In the genomic region with DNA sequence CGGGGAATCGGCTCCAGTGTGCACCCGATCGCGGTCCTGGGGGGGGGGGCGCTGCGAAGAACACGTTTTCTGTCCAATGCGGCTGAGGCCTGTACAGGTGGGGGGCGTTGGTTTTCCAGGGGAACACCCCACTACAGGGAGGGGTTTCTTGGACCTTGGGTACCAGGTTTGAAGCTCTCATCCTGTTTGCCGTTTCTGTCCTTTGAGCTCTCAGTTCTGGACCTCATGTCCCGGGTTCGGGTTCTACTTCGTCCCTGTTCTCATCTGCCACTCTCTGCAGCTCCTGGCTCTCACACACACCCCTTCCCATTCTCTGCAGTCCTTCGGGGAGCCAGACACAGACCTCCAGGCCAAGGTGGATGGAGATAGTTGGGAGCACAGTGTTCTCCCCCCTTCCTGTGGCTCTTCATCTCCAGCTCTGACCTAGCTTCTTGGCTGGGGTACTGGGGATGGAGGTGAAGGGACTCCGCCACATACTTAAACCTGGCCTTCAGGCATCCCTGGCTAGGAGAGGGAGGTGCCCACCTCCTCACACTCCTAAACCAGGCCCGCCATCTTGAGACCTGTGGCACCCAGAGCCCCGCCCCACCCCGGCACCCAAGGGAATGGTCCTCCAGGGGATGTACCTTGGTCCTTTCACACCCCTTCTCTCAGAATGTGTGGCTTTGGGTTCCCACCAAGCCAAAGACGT, we compare ENCODE assay signal across 8 mouse cellular contexts. TPM values are rescaled to one million over a fixed set of nuclear protein-coding genes. Genes with fewer than 3 reads are reported as not detected.
DNase-seq lines count a peak whose midpoint lies in the region; ATAC-seq and TF ChIP-seq lines count a peak whose summit lies in the region.

No protein-coding gene starts in this region.

- H3K4me1 ChIP-seq in lung, adult 2 months (ENCODE audit: control insufficient read depth, insufficient read depth, low read length), result peaks cover 14% of the 10 kb centered on the region
- H3K4me1 ChIP-seq in hindbrain, embryonic 13.5 days (replicated peaks), result peaks cover 80% of the 10 kb centered on the region
- peaks cover 45% of the 10 kb centered on the region for H3K4me1 ChIP-seq in midbrain, embryonic 14.5 days (ENCODE audit: control insufficient read depth, insufficient read depth, low read length)

- H3K4me2 ChIP-seq in hindbrain, embryonic 13.5 days, result peak overlapping the region; percentile 100
- H3K4me2 ChIP-seq in midbrain, embryonic 14.5 days (ENCODE audit: low read length), result peak overlapping the region; percentile 100

- 0 out of 2 replicates have a peak, but pooled peaks cover 8% of the 10 kb centered on the region for H3K36me3 ChIP-seq in hindbrain, embryonic 13.5 days
- peaks cover 5% of the 10 kb centered on the region; the same call in 1 of the 2 replicates for H3K36me3 ChIP-seq in midbrain, embryonic 14.5 days (ENCODE audit: control insufficient read depth, insufficient read depth, low read length)

- peak overlapping the region; percentile 97 for H3K27ac ChIP-seq in hindbrain, embryonic 13.5 days
- peak overlapping the region; percentile 96 for H3K27ac ChIP-seq in midbrain, embryonic 14.5 days (replicated peaks; ENCODE audit: low read depth, low read length)

- TF ChIP-seq POLR2A in lung, adult 2 months (IDR thresholded peaks at IDR 0.05; ENCODE audit: borderline replicate concordance, extremely low read depth, low read depth, low read length), result no peak

- no peak for TF ChIP-seq CTCF in lung, adult 2 months (IDR thresholded peaks at IDR 0.05; ENCODE audit: insufficient read depth, low read length)

- no peak for DNase-seq in lung, adult 2 months
- DNase-seq in lung, postnatal 25 days (ENCODE audit: low spot score), result no peak
- DNase-seq in cerebellum, postnatal 25 days, result peak; percentile 58 to 70
- DNase-seq in midbrain, embryonic 14.5 days, result peak; percentile 66
- DNase-seq in adipocyte (ENCODE audit: low spot score), result no peak
- DNase-seq in left cerebral cortex, adult 9 months (ENCODE audit: low spot score in 2 of 2), result no peak

- peak overlapping the region; percentile 94 for H3K9ac ChIP-seq in hindbrain, embryonic 13.5 days
- peak overlapping the region; percentile 95 for H3K9ac ChIP-seq in midbrain, embryonic 14.5 days (replicated peaks; ENCODE audit: low read length)

- 18% methylated on average over 18 of the region's 20 CpGs for WGBS in lung, adult 2 months
- under 1% methylated on average over 15 of the region's 20 CpGs for WGBS in hindbrain, embryonic 13.5 days
- under 1% methylated on average over 19 of the region's 20 CpGs for WGBS in midbrain, embryonic 14.5 days

- no peaks in the 10 kb centered on the region for H3K9me3 ChIP-seq in hindbrain, embryonic 13.5 days
- H3K9me3 ChIP-seq in midbrain, embryonic 14.5 days (ENCODE audit: control insufficient read depth, low read length), result no peaks in the 10 kb centered on the region

- H3K27me3 ChIP-seq in hindbrain, embryonic 13.5 days, result 0 out of 2 replicates have a peak, but pooled peaks cover 3% of the 10 kb centered on the region
- no peaks in the 10 kb centered on the region for H3K27me3 ChIP-seq in midbrain, embryonic 14.5 days (ENCODE audit: control insufficient read depth, insufficient read depth, low read length)

- ATAC-seq in hindbrain, embryonic 13.5 days (ENCODE audit: low FRiP score), result peak; percentile 15
- ATAC-seq in midbrain, embryonic 14.5 days (ENCODE audit: low FRiP score, low TSS enrichment), result peak; percentile 18; the same call in 1 of the 2 replicates
- ATAC-seq in inflammation-experienced regulatory T-cells, adult 6 months, result no peak

- peak overlapping the region; percentile 73 for H3K4me3 ChIP-seq in lung, adult 2 months (replicated peaks; ENCODE audit: extremely low read depth, low read depth, low read length)
- peak overlapping the region; percentile 79 for H3K4me3 ChIP-seq in hindbrain, embryonic 13.5 days
- peak overlapping the region; percentile 80 for H3K4me3 ChIP-seq in midbrain, embryonic 14.5 days (replicated peaks; ENCODE audit: low read depth, low read length)

RNA-seq across cellular contexts. Expression of gene Pcbp4, which starts 1.1 kb away (rescaled TPM):
- polyA plus RNA-seq in lung, adult 2 months (2012; rRNA removed), result 68.5 and 70.7 TPM in 2 replicates
- polyA plus RNA-seq in hindbrain, embryonic 13.5 days (2015; fragmentation: Nextera tagmentation; extraction: Ambion mirVana), result 248 and 259 TPM in 2 replicates
- polyA plus RNA-seq in midbrain, embryonic 14.5 days (2014; fragmentation: Nextera tagmentation; extraction: Ambion mirVana), result 219 and 247 TPM in 2 replicates
- polyA plus RNA-seq in inflammation-experienced regulatory T-cells, adult 6 months (2017; shearing (Covaris generic)), result 1 to 10 TPM; 4.1 to 5.0 (median 4.4) TPM

RNA-seq across cellular contexts. Expression of gene Abhd14a, which starts 6.7 kb away (rescaled TPM):
- 27.2 and 34.4 TPM in 2 replicates for polyA plus RNA-seq in lung, adult 2 months (2012; rRNA removed)
- 51.7 and 52.7 TPM in 2 replicates for polyA plus RNA-seq in hindbrain, embryonic 13.5 days (2015; fragmentation: Nextera tagmentation; extraction: Ambion mirVana)
- polyA plus RNA-seq in midbrain, embryonic 14.5 days (2014; fragmentation: Nextera tagmentation; extraction: Ambion mirVana), result 51.2 and 68.8 TPM in 2 replicates
- 10 to 100 TPM in 2 of 3 experiments, 1 to 10 TPM in 1; 8.1 to 14.9 (median 14.4) TPM for polyA plus RNA-seq in inflammation-experienced regulatory T-cells, adult 6 months (2017; shearing (Covaris generic))

RNA-seq across cellular contexts. Expression of gene Abhd14b, which starts 7.0 kb away (rescaled TPM):
- polyA plus RNA-seq in lung, adult 2 months (2012; rRNA removed), result 80.0 and 80.9 TPM in 2 replicates
- 6.9 and 7.3 TPM in 2 replicates for polyA plus RNA-seq in hindbrain, embryonic 13.5 days (2015; fragmentation: Nextera tagmentation; extraction: Ambion mirVana)
- 6.0 and 6.8 TPM in 2 replicates for polyA plus RNA-seq in midbrain, embryonic 14.5 days (2014; fragmentation: Nextera tagmentation; extraction: Ambion mirVana)
- 10 to 100 TPM in 2 of 3 experiments, 1 to 10 TPM in 1; 6.3 to 17.6 (median 12.6) TPM for polyA plus RNA-seq in inflammation-experienced regulatory T-cells, adult 6 months (2017; shearing (Covaris generic))

RNA-seq across cellular contexts. Expression of gene Gpr62, which starts 11.5 kb away (rescaled TPM):
- polyA plus RNA-seq in lung, adult 2 months (2012; rRNA removed), result 0.19 and 0.50 TPM in 2 replicates
- 0.60 and 0.68 TPM in 2 replicates for polyA plus RNA-seq in hindbrain, embryonic 13.5 days (2015; fragmentation: Nextera tagmentation; extraction: Ambion mirVana)
- polyA plus RNA-seq in midbrain, embryonic 14.5 days (2014; fragmentation: Nextera tagmentation; extraction: Ambion mirVana), result 0.93 and 1.00 TPM in 2 replicates
- polyA plus RNA-seq in inflammation-experienced regulatory T-cells, adult 6 months (2017; shearing (Covaris generic)), result not detected

RNA-seq across cellular contexts. Expression of gene Acy1, which starts 16.1 kb away (rescaled TPM):
- 6.5 and 10.0 TPM in 2 replicates for polyA plus RNA-seq in lung, adult 2 months (2012; rRNA removed)
- 25.1 and 28.6 TPM in 2 replicates for polyA plus RNA-seq in hindbrain, embryonic 13.5 days (2015; fragmentation: Nextera tagmentation; extraction: Ambion mirVana)
- 19.1 and 21.6 TPM in 2 replicates for polyA plus RNA-seq in midbrain, embryonic 14.5 days (2014; fragmentation: Nextera tagmentation; extraction: Ambion mirVana)
- 10 to 100 TPM in 1 of 3 experiments, 1 to 10 TPM in 2; 8.9 to 14.6 (median 9.4) TPM for polyA plus RNA-seq in inflammation-experienced regulatory T-cells, adult 6 months (2017; shearing (Covaris generic))

Comparison
In these comparisons a context has a peak if more than half of its experiments do, and no peak if none do; other contexts are left out.
1. DNase-seq: peak in cerebellum, postnatal 25 days (2 of 2) and midbrain, embryonic 14.5 days (single experiment); none in lung, adult 2 months (single experiment), lung, postnatal 25 days (single experiment), adipocyte (single experiment) and left cerebral cortex, adult 9 months (0 of 2).
2. RNA of gene Pcbp4, which starts 1.1 kb away (polyA plus RNA-seq): 248 to 259 TPM in hindbrain, embryonic 13.5 days, 219 to 247 TPM in midbrain, embryonic 14.5 days and 68.5 to 70.7 TPM in lung, adult 2 months; 4.1 to 5.0 TPM in inflammation-experienced regulatory T-cells, adult 6 months; every median in the first group is over 10 times any median in the second.
3. Peak in every context shown above with its lines, with median percentiles within 50 percentile points of each other: H3K4me3 ChIP-seq.